Mouse (Mus musculus): ENCODE data around the gene Smg5.

- TF ChIP-seq POLR2A (IDR thresholded peaks at IDR 0.05; ENCODE audit: control insufficient read depth, low read depth, low read length) = no peak
- TF ChIP-seq CTCF (IDR thresholded peaks at IDR 0.05; ENCODE audit: control insufficient read depth, insufficient read depth, insufficient replicate concordance, low read depth, low read length) = no peak
These were observed 14.7 kb downstream of the Smg5 start for GRCm38 (mm10) chr3:88350732-88351131.

Data from testis, adult 2 months (tissue).